Mouse (Mus musculus): Measurements from ENCODE around the gene Synpo2l. TPM values are rescaled to one million over a fixed set of nuclear protein-coding genes. Genes with fewer than 3 reads are reported as not detected.

The Synpo2l gene
- polyA plus RNA-seq (2012; rRNA removed; ENCODE audit: low replicate concordance): 0.07 TPM in 2 replicates

DNA sequence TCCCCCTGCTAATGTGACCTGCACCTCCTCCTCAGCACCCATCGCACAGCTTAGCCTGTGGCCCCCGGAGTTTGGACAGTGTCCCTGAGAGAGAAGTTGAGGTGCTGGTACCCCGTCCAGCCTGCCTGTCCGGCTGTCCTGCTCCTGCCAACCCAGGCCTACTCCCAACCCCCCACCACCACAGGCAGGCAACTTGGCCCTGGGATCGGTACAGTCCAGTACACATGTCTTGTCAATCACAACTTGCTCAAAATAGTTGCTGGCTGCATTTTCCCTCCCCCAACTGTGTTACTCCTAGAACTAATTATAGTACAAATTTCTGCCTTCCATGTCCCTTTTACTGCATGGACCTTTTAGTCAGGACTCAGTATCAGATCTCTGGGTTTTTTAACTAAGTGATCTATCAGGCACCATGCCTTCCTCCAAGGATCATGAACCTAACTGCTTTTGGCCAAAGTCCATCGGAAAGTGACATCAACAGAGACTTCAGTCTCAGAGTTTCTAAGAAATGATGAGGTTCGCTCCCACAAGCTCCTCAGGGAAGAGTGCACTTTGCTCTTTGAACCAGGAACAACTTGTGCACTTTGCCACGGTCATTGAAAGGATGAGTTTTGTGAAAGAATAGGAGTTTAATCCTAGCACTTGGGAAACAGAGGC, at the start of gene Synpo2l:
TSS of gene Synpo2l (minus strand) at position 201 of the 657 bp plus-strand sequence.

DNA sequence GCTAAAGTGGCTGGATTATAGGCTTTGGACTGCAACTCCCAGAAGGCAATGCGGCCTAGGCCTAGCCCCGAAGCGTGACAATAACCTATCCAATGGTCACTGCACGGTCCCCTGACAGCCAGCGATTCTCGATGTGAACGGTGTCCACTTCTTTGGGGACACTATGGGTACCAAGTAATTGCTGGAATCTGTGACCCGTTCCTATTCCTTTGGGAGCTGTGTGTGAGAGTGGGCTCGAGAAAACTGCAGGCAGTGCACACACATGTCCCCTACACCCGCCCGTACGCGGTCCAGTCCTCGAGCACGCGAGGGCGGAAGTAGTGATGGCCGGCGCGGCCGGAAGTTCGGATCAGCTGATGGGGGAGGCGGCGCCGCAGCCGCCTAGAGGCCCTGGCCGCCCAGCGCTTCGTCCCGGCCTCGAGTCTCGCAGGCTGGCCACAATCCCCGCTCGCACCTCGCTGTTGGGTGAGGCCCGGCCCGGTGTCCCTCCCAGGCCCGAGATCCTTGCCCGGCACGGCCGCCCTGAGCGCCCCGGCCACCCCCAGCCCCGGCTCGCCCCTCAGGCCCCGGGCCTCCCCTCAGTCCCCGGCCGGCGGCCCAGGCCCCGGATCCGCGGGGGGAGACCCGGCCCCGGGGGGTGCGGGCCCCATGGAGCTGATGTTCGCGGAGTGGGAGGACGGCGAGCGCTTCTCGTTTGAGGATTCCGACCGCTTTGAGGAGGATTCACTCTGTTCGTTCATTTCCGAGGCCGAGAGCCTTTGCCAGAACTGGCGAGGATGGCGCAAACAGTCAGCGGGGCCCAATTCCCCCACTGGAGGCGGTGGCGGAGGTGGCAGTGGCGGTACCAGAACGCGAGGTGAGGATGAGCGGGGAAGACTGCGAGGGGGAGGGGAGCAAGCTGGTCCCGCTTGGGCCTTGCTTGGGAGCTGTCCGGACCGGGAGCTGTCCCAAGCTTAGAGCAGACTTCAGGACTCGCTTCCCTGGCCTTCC, 39.3 kb upstream of the Synpo2l start, which contains the start of gene Zswim8:
TSS of gene Zswim8 (plus strand) at position 352 of the 990 bp plus-strand sequence.

DNA sequence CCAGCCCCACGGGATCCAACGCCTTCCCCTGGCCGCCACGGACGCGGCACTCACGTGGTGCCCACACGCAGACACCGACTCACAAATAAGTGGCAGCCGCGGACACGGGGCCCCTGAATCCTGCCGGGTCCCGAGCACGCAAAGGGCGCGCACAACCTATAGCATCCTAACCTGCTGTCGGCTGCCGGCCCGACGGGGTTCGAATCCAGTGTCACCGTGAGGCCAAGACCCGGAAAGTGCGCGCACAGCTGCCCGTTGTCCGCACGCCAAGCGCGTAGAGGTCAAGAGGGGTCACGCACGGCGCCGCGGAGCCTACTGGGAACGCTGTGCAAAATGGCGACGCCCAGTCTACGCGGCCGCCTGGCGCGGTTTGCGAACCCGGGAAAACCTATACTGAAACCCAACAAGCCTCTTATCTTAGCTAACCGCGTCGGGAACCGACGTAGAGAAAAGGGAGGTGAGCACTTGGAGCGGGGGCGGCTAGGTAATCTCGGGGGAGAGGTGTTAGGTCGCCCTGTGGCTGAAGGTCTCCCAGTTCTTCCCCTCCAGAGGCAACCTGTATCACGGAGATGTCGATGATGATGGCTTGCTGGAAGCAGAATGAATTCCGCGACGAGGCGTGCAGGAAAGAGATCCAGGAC, 34.7 kb upstream of the Synpo2l start, which contains the start of gene Chchd1:
TSS of gene Chchd1 (plus strand) at position 266 of the 641 bp plus-strand sequence.

DNA sequence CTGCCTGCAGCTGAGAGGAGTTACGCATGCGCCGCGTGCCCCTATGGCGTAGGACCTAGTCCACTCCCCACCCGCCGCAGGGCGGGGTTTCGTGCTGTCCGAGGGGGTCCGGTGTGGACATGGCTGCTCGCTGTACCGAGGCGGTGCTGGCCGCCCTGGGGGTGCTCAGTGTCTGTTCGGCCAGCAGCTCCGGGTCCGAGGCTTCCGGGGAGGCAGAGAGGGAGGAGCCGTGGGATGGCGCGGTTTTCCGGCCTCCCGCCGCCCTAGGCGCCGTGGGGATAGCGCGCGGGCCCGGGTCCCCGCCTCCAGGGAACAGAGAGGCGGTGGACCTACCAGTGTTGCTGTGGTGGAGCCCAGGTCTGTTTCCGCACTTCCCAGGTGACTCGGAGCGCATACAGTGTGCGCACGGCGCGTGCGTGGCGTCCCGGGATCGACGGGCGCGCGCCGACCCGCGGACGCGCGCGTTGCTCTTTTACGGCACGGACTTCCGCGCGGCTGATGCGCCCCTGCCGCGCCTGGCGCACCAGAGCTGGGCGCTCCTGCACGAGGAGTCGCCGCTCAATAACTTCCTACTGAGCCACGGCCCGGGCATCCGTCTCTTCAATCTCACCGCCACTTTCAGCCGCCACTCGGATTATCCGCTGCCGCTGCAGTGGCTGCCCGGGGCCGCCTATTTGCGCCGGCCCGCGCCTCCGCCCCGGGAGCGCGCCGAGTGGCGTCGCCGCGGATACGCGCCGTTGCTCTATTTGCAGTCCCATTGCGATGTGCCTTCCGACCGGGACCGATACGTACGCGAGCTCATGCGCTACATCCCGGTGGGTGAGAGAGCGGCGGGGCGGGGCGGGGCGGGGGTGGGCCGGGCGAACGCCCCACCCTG, 27.0 kb upstream of the Synpo2l start, which contains the start of gene Fut11:
TSS of gene Fut11 (plus strand) at position 85 of the 877 bp plus-strand sequence.

DNA sequence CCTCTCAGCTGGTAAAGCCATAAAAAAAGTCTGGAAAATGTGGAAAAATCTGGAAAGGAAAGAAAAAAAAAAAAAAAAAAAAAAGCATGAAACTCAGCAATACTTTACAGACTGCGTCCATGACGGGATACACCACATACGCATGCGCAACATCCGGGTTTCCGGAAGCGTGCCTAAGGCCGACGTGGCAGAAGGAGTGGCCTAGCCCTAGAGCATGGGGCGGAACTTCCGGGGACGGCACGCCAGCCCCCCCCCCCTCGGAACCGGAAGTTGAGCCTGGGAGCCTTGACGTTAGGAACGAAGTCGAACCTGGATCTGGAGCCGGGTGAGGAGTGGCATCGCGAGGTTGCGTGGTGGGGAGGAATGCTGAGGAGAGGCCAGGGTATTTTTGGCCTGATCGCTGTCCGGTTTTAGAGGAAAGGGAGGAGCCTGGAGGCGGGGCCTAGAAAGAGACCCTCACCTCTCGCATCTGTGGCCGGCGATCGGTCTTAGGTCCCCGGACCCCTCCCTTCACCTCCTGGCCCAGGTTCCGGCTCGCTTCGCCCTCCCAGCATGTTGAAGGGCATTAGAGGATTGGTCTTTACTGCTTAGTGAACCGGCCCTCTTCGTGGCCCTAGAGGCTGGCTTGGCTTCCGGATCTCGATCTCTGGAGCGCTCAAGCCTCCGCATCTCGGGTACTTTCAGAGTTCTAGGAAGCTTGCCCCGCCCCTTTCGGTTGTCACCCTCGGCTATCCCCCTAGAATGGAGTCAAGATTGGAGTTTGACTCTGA, 6.1 kb upstream of the Synpo2l start, which contains the start of gene Sec24c:
TSS of gene Sec24c (plus strand) at position 245 of the 770 bp plus-strand sequence.

DNA sequence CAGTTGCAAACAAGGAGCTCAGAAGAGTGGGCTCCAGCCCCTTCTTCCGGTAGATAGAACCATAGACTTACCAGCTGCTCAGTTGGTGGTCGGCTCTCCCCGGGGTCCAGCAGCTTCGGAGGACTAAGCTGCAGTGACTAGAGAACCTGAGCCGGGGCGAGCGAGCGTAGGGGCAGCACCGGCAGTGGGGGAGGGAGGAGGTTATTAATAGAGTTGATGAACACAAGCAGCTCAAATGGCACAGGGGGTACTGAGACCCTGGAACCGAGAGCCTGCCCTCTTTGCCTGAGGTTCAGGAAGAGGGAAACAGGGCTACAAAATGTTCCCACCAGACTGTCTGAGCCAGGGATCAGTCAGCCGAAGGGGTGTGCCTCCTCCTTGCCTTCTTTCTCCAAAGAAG, 11.8 kb downstream of the Synpo2l start, which contains the start of gene Myoz1:
TSS of gene Myoz1 (minus strand) at position 180 of the 400 bp plus-strand sequence.

DNA sequence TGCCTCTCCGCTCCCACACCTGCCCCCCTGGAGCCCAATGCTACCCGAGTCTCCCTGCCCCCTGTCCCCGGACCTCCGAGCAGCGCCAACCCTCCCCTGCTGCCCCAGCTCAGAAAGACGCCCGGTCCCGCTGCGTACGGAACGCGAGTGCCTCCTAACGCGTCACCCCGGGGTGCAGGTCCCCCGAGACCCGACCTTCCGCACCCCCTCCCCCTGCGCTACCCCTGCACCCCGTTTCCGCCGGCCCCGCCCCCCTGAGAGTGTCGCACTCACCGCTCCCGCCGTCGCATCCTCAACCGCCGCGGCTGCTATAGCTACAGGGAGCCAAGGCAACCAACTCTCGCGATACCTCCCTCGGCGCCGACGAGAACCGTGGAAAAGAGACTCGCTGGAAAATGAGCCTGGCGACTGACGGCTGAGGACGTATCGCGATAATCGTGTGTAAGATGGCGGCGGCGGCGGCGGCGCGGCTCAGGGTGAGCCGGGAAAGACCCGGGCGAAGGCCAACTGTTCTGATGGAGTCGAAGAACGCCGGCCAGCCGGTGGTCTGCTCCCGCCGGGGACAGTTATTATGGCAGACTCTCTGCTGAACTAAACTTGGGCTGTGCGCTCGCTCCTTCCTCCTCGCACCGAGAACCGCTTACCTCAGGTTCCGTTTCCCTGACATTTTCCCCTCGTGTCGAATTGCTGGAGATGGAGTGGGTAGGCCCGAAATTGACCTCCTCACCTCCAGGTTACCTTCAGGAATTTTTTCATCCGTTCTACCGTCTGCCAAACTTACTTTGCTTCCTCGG, 27.3 kb downstream of the Synpo2l start, which contains the start of gene Usp54:
TSS of gene Usp54 (minus strand) at position 420 of the 794 bp plus-strand sequence.

Other genes starting within 250 kb of the Synpo2l start
- gene Cfap70, start 216.1 kb downstream of the Synpo2l start, polyA plus RNA-seq (2012; rRNA removed; ENCODE audit: low replicate concordance): not detected in 2 replicates
- gene Anxa7, start 188.2 kb downstream of the Synpo2l start, polyA plus RNA-seq (2012; rRNA removed; ENCODE audit: low replicate concordance): 39.4 and 48.4 TPM in 2 replicates
- gene Mss51, start 171.5 kb downstream of the Synpo2l start, polyA plus RNA-seq (2012; rRNA removed; ENCODE audit: low replicate concordance): 0.06 and 0.23 TPM in 2 replicates
- 1.1 and 1.2 TPM in 2 replicates for gene Ppp3cb, start 121.8 kb downstream of the Synpo2l start, polyA plus RNA-seq (2012; rRNA removed; ENCODE audit: low replicate concordance)
- 0.79 and 2.2 TPM in 2 replicates for gene Usp54, start 27.3 kb downstream of the Synpo2l start, polyA plus RNA-seq (2012; rRNA removed; ENCODE audit: low replicate concordance)
- not detected in 2 replicates for gene Myoz1, start 11.8 kb downstream of the Synpo2l start, polyA plus RNA-seq (2012; rRNA removed; ENCODE audit: low replicate concordance)
- 197 and 317 TPM in 2 replicates for gene Sec24c, start 6.0 kb upstream of the Synpo2l start, polyA plus RNA-seq (2012; rRNA removed; ENCODE audit: low replicate concordance)
- gene Fut11, start 26.6 kb upstream of the Synpo2l start, polyA plus RNA-seq (2012; rRNA removed; ENCODE audit: low replicate concordance): 8.1 and 12.3 TPM in 2 replicates
- 7.5 and 9.7 TPM in 2 replicates for gene Chchd1, start 34.7 kb upstream of the Synpo2l start, polyA plus RNA-seq (2012; rRNA removed; ENCODE audit: low replicate concordance)
- 125 and 136 TPM in 2 replicates for gene Zswim8, start 39.2 kb upstream of the Synpo2l start, polyA plus RNA-seq (2012; rRNA removed; ENCODE audit: low replicate concordance)
- 15.7 and 28.6 TPM in 2 replicates for gene Ndst2, start 66.2 kb upstream of the Synpo2l start, polyA plus RNA-seq (2012; rRNA removed; ENCODE audit: low replicate concordance)
- gene Camk2g, start 125.7 kb upstream of the Synpo2l start, polyA plus RNA-seq (2012; rRNA removed; ENCODE audit: low replicate concordance): 9.1 and 10.5 TPM in 2 replicates
- gene Plau, start 168.3 kb upstream of the Synpo2l start, polyA plus RNA-seq (2012; rRNA removed; ENCODE audit: low replicate concordance): 1.5 and 2.0 TPM in 2 replicates

Measured in duodenum, adult 2 months (tissue).